Mouse (Mus musculus): Measurements from ENCODE around the gene Tnnt2. TPM values are rescaled to one million over a fixed set of nuclear protein-coding genes. Genes with fewer than 3 reads are reported as not detected.

Tnnt2 gene
- polyA plus RNA-seq, 1 experiment from 2014 or later = 2,168 TPM

DNA sequence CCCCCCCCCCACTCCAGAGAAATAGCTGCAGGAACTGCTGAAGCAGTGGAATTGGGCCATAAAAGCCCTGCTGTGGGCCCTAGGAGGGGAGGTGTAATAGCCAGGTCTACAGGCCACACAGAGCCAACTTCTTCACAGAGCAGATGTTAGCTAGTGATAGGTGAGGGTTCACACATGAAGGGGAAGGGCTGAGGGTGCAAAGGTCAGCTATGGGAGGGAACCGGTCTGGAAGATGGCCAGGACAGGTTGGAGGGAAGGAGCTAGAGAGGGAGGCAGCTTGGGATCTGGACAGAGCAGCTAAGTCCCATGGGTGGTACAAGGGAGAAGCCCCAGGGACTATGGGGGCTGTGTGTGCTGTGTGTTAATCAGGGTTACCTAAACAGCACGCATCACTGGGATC lies 26.0 kb upstream of the Tnnt2 start:
- H3K36me3 ChIP-seq = peaks cover 58% of the 10 kb centered on the region
- H3K9me3 ChIP-seq = no peaks in the 10 kb centered on the region
- no peak for DNase-seq (ENCODE audit: low spot score)
- no peaks in the 10 kb centered on the region for H3K27me3 ChIP-seq (ENCODE audit: insufficient read depth, poor library complexity, severe bottlenecking)
- H3K4me3 ChIP-seq = no peak overlapping the region
- 68% methylated on average over 2 of the region's 2 CpGs for WGBS
- H3K27ac ChIP-seq = no peak overlapping the region
- peaks cover 78% of the 10 kb centered on the region for H3K4me1 ChIP-seq

DNA sequence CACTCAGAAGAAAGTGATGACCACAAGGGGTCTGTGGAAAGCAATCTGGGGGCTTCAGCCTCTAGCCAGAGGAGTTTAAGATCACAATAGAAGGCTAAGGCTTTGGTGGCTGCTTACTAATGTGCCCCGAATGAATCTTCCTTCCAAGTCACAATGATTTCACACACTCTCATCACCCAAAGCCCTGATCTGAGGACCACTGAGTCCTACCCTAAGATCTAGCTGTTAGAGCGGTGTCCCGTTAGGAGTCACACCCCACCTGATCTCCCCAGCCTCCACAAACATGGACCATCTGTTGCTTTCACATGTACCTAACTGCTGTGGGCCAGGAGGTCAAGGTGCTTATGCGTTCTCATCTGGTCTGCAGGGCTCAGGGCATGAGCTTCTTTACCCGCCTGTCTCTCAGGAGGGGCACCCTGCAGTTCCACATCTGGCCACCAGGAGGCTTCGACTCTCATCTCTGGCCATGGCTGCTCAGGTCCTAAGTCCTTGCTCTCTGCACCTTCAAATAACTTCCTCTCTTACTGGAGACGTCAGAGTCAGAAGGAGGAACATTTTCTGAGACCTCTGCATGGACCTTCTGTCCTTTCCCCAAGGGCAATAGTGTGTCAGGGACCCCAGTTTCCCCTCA lies 25.0 kb upstream of the Tnnt2 start:
- 30% methylated on average over 7 of the region's 7 CpGs for WGBS
- Histone ChIP-seq H3K9me3 (no peaks in the 10 kb centered on the region), H3K4me3 (no peak overlapping the region), H3K36me3 (peaks cover 48% of the 10 kb centered on the region), H3K27ac (peak overlapping the region; percentile 52), H3K4me1 (peaks cover 73% of the 10 kb centered on the region), H3K27me3 (ENCODE audit: insufficient read depth, poor library complexity, severe bottlenecking) (0 out of 2 replicates have a peak, but pooled peaks cover under 1% of the 10 kb centered on the region)
- DNase-seq (ENCODE audit: low spot score) = peak; percentile 88

DNA sequence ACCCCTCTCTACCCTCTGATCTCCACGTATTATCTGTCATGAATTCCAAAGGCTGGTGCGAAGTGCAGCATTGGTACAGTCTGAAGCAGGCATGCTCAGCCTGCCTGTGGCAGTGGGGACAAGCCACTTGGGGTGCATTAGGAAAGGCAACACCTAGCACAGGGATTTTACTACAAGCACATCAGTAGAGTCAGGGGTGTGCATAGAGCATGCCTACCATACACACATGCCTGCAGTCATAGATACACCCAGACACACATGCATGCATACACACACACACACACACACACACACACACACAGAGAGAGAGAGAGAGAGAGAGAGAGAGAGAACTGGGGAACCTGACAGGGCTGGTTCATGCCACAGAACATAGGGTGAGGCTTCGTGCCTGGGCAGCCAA lies 23.9 kb upstream of the Tnnt2 start:
- Histone ChIP-seq H3K4me1 (peaks cover 77% of the 10 kb centered on the region), H3K9me3 (no peaks in the 10 kb centered on the region), H3K27ac (peak overlapping the region; percentile 42), H3K27me3 (ENCODE audit: insufficient read depth, poor library complexity, severe bottlenecking) (peaks cover 12% of the 10 kb centered on the region), H3K36me3 (peaks cover 42% of the 10 kb centered on the region), H3K4me3 (no peak overlapping the region)
- no peak for DNase-seq (ENCODE audit: low spot score)
- 46% methylated on average over 3 of the region's 3 CpGs for WGBS

DNA sequence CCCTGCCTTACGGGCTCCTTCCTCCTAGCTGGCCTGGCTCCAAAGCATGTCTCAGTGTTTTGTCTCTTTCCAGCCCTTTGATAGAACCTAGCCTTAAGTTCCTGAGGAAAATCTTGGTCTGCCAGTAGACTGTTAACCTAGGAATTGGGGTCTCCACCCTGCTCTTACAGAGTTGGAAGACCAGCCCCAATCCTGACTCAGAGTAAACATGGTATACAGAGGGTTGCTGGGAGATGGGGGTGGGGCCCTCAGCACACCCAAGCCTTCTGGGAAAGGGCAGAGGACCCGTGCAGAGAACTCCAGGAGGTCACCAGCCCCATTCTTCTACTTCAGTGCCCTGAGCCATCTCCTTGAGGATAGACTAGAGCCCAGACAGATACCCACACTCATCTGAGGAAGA lies 23.5 kb upstream of the Tnnt2 start:
- Histone ChIP-seq H3K27ac (peak overlapping the region; percentile 42), H3K4me3 (no peak overlapping the region), H3K36me3 (peaks cover 38% of the 10 kb centered on the region), H3K9me3 (no peaks in the 10 kb centered on the region), H3K4me1 (peaks cover 77% of the 10 kb centered on the region), H3K27me3 (ENCODE audit: insufficient read depth, poor library complexity, severe bottlenecking) (peaks cover 16% of the 10 kb centered on the region)
- no peak for DNase-seq (ENCODE audit: low spot score)
- WGBS = 34% methylated on average over 2 of the region's 2 CpGs

DNA sequence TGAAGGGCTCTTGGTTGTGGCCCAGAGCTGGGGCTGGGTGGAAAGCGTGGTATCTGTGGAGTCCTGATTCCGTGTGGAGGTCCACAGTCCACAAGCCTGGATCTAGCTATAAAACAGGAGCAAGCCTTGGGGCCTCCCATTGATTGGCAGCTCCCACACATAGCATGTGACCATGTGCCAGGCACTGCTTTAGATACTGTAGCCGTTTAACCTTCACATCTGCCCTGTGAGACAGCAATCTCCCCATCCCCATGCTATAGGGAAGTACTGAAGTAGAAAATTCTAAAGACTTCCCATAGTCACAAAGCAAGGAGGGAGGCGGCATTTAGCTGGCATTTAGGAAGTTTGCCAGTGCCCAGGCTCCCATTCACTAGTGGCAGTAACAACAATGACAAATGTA lies 23.1 kb upstream of the Tnnt2 start:
- H3K27ac ChIP-seq = peak overlapping the region; percentile 42
- WGBS = 63% methylated on average over 4 of the region's 4 CpGs

DNA sequence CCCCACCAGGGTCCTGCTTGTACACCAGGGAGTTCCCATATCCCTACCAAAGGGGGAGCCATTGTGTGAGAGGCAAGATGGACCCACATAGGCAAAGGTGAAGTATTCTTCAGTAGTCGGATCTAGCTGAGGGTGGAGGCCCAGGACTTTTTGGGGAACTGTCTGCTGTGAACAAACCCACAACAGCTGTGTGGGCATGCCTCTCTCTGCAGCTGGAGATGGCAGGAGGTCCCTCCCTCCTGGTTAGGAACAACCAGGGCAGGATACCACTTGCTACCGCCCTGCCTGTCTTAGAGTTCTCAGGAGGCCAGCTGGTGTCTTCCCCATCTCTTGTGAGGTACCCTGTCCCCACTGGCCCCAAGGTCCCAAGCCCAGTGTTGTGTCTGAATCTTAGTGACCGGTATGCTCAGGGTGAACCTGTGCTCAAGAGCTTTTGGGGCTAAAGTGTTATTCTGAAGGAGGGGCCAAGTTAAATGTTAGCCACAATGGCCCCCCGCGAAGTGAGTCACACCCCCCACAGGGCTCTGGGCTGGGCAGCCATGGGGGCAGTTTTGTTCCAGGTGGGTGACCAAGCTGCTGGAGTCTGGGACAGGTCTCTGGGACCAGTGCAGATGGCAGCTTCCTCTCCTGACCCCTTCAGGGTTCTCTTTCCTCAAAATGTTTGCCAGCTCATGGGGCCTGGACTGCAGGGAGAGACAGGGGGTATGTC lies 22.3 kb upstream of the Tnnt2 start:
- Histone ChIP-seq H3K27ac (peak overlapping the region; percentile 42; the same call in 1 of the 2 replicates), H3K9me3 (no peaks in the 10 kb centered on the region), H3K27me3 (ENCODE audit: insufficient read depth, poor library complexity, severe bottlenecking) (peaks cover 28% of the 10 kb centered on the region), H3K4me1 (peaks cover 77% of the 10 kb centered on the region), H3K36me3 (peaks cover 25% of the 10 kb centered on the region), H3K4me3 (no peak overlapping the region)
- 76% methylated on average over 5 of the region's 5 CpGs for WGBS
- no peak for DNase-seq (ENCODE audit: low spot score)

More for the DNA sequence above, 23.1 kb upstream of the Tnnt2 start:
- Histone ChIP-seq H3K4me3 (no peak overlapping the region), H3K4me1 (peaks cover 77% of the 10 kb centered on the region), H3K36me3 (peaks cover 33% of the 10 kb centered on the region), H3K27me3 (ENCODE audit: insufficient read depth, poor library complexity, severe bottlenecking) (peaks cover 20% of the 10 kb centered on the region), H3K9me3 (no peaks in the 10 kb centered on the region)
- no peak for DNase-seq (ENCODE audit: low spot score)

DNA sequence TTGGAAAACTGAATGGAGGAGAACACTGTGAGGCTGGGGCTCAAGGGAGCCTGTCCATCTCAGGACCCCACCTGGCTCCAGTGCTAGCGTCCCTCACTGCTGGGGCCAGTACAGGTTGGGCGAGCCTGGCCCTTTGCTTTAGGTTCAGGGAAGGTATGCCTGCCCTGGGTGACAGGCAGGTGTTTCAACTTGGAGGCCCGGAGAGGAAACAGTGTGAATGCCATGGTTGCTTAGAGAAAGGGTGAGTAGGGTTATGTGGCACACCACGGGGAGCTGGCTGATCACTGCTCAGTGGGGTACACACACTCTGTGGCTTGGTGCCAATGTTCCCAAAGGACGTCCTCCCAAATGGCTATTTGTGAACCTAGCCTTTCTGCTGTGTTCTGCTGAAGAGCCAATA lies 21.6 kb upstream of the Tnnt2 start:
- Histone ChIP-seq H3K9me3 (no peaks in the 10 kb centered on the region), H3K36me3 (peaks cover 18% of the 10 kb centered on the region), H3K27me3 (ENCODE audit: insufficient read depth, poor library complexity, severe bottlenecking) (peaks cover 35% of the 10 kb centered on the region), H3K4me1 (peaks cover 77% of the 10 kb centered on the region), H3K27ac (no peak overlapping the region), H3K4me3 (no peak overlapping the region)
- 86% methylated on average over 5 of the region's 5 CpGs for WGBS
- DNase-seq (ENCODE audit: low spot score) = no peak

DNA sequence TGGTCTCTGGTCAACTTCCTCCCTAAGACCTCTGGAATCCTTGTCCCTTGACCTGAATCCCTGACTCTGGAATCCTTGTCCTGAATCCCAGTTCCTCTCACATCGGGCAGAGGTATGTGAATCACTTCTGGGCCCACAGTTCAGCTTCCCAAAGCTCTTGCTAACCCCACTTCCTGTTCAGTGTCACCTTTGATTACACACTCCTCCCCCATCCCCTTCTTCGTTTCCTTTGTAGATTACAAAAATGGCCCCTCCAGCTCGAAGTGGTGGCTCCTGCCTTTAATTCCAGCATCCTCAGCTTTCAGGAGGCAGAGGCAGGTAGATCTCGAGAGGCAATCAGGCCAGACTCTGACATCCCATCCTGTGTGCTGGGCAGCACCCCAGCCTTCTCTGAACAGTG lies 18.6 kb upstream of the Tnnt2 start:
- 43% methylated on average over 4 of the region's 4 CpGs for WGBS
- no peaks in the 10 kb centered on the region for H3K9me3 ChIP-seq

DNA sequence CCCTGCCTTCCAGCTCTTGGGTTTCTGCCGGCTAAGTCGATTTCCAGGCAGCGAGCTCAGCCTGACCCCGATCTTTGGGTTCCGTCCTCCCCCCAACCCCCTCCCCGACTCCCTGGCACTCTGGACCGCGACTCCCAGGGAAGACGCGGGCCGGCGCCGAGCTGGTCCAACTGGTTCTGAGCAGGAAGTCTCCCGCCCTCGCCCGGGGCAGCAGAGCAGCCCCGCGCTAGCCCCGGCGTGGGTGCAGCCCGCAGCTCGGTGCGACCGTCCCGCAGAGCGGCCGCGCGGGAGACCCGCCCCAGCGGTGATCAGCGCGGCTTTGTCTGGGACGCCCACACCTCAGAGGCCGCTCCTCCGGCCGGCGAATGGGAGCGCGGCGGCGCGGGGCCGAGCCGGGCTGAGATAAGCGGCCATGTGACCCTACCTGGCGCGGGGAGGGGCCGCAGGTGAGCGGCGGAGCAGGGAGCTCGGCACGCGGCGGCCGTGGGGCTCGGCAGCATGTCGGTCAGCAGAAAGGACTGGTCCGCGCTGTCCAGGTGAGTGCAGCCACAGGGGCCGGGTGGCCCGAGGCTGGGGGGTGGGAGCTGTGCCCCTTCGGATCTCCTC lies 17.6 kb upstream of the Tnnt2 start, which contains the start of gene Lad1:
TSS of gene Lad1 (plus strand) at position 118 of the 606 bp plus-strand sequence.
- Histone ChIP-seq H3K4me3 (peak within 1 kb of the TSS; percentile 81), H3K27ac (peak within 1 kb of the TSS; percentile 90), H3K9me3 (no peaks in the 10 kb centered on the region), H3K27me3 (ENCODE audit: insufficient read depth, poor library complexity, severe bottlenecking) (peaks cover 72% of the 10 kb centered on the region), H3K4me1 (peaks cover 64% of the 10 kb centered on the region), H3K36me3 (no peaks in the 10 kb centered on the region)
- no peak for DNase-seq (ENCODE audit: low spot score)
- 1% methylated on average over 63 of the region's 63 CpGs for WGBS

More for the DNA sequence above, 18.6 kb upstream of the Tnnt2 start:
- H3K4me3 ChIP-seq = no peak overlapping the region
- H3K27ac ChIP-seq = no peak overlapping the region
- peaks cover 68% of the 10 kb centered on the region for H3K4me1 ChIP-seq
- DNase-seq (ENCODE audit: low spot score) = no peak
- no peaks in the 10 kb centered on the region for H3K36me3 ChIP-seq
- H3K27me3 ChIP-seq (ENCODE audit: insufficient read depth, poor library complexity, severe bottlenecking) = peaks cover 66% of the 10 kb centered on the region

DNA sequence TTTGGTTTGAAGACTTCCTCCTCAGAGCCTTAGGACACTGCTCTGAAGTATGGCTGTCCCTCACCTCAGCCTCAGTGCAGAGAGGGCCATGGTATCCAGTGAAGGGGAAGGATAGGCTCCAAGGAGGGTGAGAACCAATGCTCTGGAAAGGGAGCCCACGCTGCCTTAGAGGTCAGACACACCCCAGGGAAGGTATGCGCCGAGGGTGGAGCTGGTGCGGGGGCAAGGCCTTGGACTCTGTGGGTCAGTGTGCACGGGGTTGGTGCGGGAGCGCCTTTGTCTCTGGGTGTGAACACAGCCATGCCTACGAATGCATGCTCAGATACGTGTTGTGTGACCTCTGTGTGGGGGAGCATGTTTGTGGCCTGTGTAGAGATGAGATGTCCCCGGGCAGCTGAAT lies 16.1 kb upstream of the Tnnt2 start:
- Histone ChIP-seq H3K4me3 (no peak overlapping the region), H3K27ac (no peak overlapping the region), H3K9me3 (no peaks in the 10 kb centered on the region), H3K4me1 (peaks cover 54% of the 10 kb centered on the region), H3K36me3 (no peaks in the 10 kb centered on the region), H3K27me3 (ENCODE audit: insufficient read depth, poor library complexity, severe bottlenecking) (peaks cover 72% of the 10 kb centered on the region)
- DNase-seq (ENCODE audit: low spot score) = no peak
- 77% methylated on average over 10 of the region's 10 CpGs for WGBS

DNA sequence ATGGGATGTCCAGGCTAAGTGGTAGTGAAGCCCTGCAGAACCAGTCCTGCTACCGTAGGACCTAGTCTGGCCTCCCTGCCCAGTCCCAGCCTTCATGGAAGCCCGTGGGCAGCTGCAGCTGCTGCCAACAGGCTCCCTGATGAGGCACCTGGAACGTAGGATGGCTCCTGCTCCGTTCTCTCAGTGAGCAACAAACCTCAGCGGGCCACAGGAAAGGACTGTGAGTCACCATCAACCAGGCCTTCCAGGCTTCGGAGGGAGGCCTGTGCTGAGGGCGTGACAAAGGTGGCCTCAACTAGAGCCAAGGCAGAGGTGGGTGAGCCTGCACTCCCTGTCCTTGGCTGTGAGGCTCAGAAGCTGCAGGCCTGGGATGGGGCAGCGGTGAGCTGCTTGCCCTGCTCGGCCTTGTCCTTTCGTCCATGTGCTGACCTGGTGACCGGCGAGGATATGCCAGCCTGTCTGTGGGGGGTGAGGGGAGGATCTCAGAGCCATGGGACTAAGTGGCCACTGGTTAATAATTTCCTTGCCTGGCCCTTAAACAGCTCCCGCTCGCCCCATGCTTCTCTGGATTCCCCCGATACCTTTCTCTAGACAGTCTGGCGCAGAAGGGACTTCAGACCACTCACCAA lies 15.3 kb upstream of the Tnnt2 start:
- peaks cover 54% of the 10 kb centered on the region for H3K4me1 ChIP-seq
- H3K9me3 ChIP-seq = no peaks in the 10 kb centered on the region
- DNase-seq (ENCODE audit: low spot score) = no peak
- H3K27ac ChIP-seq = peak overlapping the region; percentile 29; the same call in 1 of the 2 replicates
- H3K27me3 ChIP-seq (ENCODE audit: insufficient read depth, poor library complexity, severe bottlenecking) = peaks cover 72% of the 10 kb centered on the region
- no peaks in the 10 kb centered on the region for H3K36me3 ChIP-seq
- 70% methylated on average over 16 of the region's 16 CpGs for WGBS
- H3K4me3 ChIP-seq = no peak overlapping the region

DNA sequence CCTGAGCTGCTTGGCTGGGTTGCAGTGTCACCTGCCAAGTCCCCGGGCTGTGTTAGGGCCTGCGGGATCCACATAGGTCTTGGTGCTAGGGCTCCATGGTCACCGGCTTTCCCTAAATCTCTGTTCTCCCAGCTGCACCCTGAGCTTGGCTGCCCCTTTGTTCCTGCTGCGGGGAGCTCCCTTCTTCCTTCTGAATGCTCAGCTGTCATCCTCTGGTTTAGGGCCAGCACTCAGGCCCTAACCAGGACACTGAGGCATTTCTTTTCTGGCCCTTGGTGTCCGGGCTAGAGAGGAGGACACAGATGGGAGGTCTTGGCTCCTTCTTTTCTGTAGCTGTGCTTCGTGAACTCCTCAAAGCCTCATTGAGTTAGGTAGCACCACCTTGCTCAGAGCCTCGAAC lies 14.4 kb upstream of the Tnnt2 start:
- Histone ChIP-seq H3K4me1 (peaks cover 47% of the 10 kb centered on the region), H3K9me3 (no peaks in the 10 kb centered on the region), H3K36me3 (no peaks in the 10 kb centered on the region), H3K27me3 (ENCODE audit: insufficient read depth, poor library complexity, severe bottlenecking) (peaks cover 64% of the 10 kb centered on the region), H3K4me3 (no peak overlapping the region), H3K27ac (no peak overlapping the region)
- no peak for DNase-seq (ENCODE audit: low spot score)
- WGBS = 80% methylated on average over 7 of the region's 7 CpGs

DNA sequence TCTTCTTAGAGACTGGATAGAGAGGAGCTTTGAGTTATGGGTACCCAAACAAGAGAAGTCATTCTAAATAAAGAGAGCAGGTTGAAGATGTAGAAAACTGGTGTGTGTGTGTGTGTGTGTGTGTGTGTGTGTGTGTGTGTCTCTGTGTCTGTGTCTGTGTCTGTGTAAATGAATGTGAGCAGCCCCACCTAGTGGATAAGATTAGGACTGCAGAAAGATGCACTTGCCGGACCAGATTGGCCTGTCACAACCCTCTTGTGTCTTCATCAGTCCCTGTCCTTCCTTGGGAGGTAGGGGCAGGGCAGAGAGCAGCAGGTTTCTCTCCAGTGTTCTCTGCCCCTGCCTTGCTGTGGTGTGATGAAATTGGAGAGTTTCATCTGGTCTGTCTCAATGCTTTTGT lies 7.2 kb upstream of the Tnnt2 start:
- Histone ChIP-seq H3K4me1 (peaks cover 42% of the 10 kb centered on the region), H3K27ac (no peak overlapping the region), H3K27me3 (ENCODE audit: insufficient read depth, poor library complexity, severe bottlenecking) (no peaks in the 10 kb centered on the region), H3K36me3 (no peaks in the 10 kb centered on the region), H3K9me3 (no peaks in the 10 kb centered on the region), H3K4me3 (no peak overlapping the region)
- WGBS = 9% methylated on average over 1 of the region's 1 CpGs
- no peak for DNase-seq (ENCODE audit: low spot score)

Data from heart, embryonic 10.5 days (tissue).